Mouse (Mus musculus): ENCODE measurements around the gene Prpsap2. TPM values are rescaled to one million over a fixed set of nuclear protein-coding genes. Genes with fewer than 3 reads are reported as not detected.

Prpsap2 gene
- polyA plus RNA-seq, 1 experiment from 2014 or later, result 28.0 TPM

GRCm38 (mm10) chr11:61728037-61728436 lies 33.9 kb downstream of the Prpsap2 start:
- Histone ChIP-seq H3K27ac (ENCODE audit: low read depth, low read length) (no peak overlapping the region), H3K36me3 (ENCODE audit: control insufficient read depth, insufficient read depth, low read length) (peaks cover 35% of the 10 kb centered on the region), H3K4me3 (ENCODE audit: low read length) (no peak overlapping the region), H3K9me3 (ENCODE audit: control insufficient read depth, low read length) (no peaks in the 10 kb centered on the region), H3K9ac (ENCODE audit: low read depth, low read length) (no peak overlapping the region), H3K4me1 (ENCODE audit: control insufficient read depth, insufficient read depth, low read length) (no peaks in the 10 kb centered on the region), H3K27me3 (ENCODE audit: control insufficient read depth, insufficient read depth, low read length) (no peaks in the 10 kb centered on the region), H3K4me2 (replicated peaks; ENCODE audit: low read depth, low read length) (no peak overlapping the region)
- 66% methylated on average over 2 of the region's 2 CpGs for WGBS
- no peak for ATAC-seq (ENCODE audit: low FRiP score, low TSS enrichment)

- no peak overlapping the region for H3K27ac ChIP-seq (ENCODE audit: low read depth, low read length)
- 37% methylated on average over 5 of the region's 5 CpGs for WGBS
- no peak overlapping the region for H3K4me2 ChIP-seq (replicated peaks; ENCODE audit: low read depth, low read length)
Measured at GRCm38 (mm10) chr11:61722077-61722476, 39.8 kb downstream of the Prpsap2 start.

DNA sequence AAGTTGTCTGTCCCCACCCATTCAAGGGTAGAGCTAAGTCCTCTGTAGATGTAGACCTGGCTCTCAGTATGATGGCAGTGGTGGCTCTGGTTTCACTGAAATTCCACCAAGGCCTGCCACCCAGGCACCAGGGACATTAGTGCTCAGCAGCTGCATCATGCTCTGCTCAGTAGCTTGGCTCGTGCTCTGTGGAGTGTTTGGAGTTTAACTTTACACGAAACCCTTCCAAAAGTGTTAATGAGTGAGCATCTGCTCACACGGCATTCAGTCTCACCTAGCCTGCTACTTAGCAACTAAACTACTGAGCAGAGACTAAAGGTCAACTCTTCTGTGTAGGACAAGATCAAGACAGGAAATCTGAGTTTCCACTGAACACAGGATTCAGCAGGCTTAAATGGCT lies 41.3 kb downstream of the Prpsap2 start, which contains the start of gene Slc5a10:
Gene Slc5a10 (minus strand): TSS at position 191 of the 400 bp plus-strand sequence.
- no peaks in the 10 kb centered on the region for H3K4me1 ChIP-seq (ENCODE audit: control insufficient read depth, insufficient read depth, low read length)
- no peak within 1 kb of the TSS for H3K9ac ChIP-seq (ENCODE audit: low read depth, low read length)
- H3K4me2 ChIP-seq (replicated peaks; ENCODE audit: low read depth, low read length), result no peak within 1 kb of the TSS
- WGBS, result 66% methylated on average over 3 of the region's 3 CpGs
- H3K27ac ChIP-seq (ENCODE audit: low read depth, low read length), result no peak within 1 kb of the TSS
- no peaks in the 10 kb centered on the region for H3K9me3 ChIP-seq (ENCODE audit: control insufficient read depth, low read length)
- no peaks in the 10 kb centered on the region for H3K27me3 ChIP-seq (ENCODE audit: control insufficient read depth, insufficient read depth, low read length)
- ATAC-seq (ENCODE audit: low FRiP score, low TSS enrichment), result no peak
- H3K36me3 ChIP-seq (ENCODE audit: control insufficient read depth, insufficient read depth, low read length), result no peaks in the 10 kb centered on the region
- H3K4me3 ChIP-seq (ENCODE audit: low read length), result no peak within 1 kb of the TSS

More at GRCm38 (mm10) chr11:61722077-61722476, 39.8 kb downstream of the Prpsap2 start:
- no peak for ATAC-seq (ENCODE audit: low FRiP score, low TSS enrichment)
- Histone ChIP-seq H3K27me3 (ENCODE audit: control insufficient read depth, insufficient read depth, low read length) (no peaks in the 10 kb centered on the region), H3K36me3 (ENCODE audit: control insufficient read depth, insufficient read depth, low read length) (no peaks in the 10 kb centered on the region), H3K9me3 (ENCODE audit: control insufficient read depth, low read length) (no peaks in the 10 kb centered on the region), H3K9ac (ENCODE audit: low read depth, low read length) (no peak overlapping the region), H3K4me3 (ENCODE audit: low read length) (no peak overlapping the region), H3K4me1 (ENCODE audit: control insufficient read depth, insufficient read depth, low read length) (no peaks in the 10 kb centered on the region)

DNA sequence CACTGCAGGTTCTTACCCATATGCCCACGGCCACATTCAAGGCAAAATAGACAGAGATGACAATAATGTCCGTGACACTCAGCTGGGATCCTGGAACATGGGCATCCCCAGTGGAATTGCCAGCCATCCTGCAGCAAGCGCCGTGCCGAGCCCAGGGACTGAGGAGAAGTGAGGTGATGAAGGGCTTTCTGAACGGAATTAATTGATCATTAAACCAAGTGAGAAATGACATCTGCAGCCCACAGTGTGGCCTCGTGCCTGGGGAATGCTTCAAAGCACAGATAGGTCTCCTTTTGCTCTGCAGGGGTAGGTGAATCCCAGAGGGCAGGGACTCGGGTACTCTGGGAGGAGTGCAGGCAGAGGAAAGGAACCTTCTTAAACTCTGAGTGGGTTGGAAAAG lies 42.1 kb downstream of the Prpsap2 start:
- Histone ChIP-seq H3K4me1 (ENCODE audit: control insufficient read depth, insufficient read depth, low read length) (no peaks in the 10 kb centered on the region), H3K4me3 (ENCODE audit: low read length) (no peak overlapping the region), H3K36me3 (ENCODE audit: control insufficient read depth, insufficient read depth, low read length) (no peaks in the 10 kb centered on the region), H3K27ac (ENCODE audit: low read depth, low read length) (no peak overlapping the region), H3K9ac (ENCODE audit: low read depth, low read length) (no peak overlapping the region), H3K27me3 (ENCODE audit: control insufficient read depth, insufficient read depth, low read length) (no peaks in the 10 kb centered on the region), H3K4me2 (replicated peaks; ENCODE audit: low read depth, low read length) (no peak overlapping the region), H3K9me3 (ENCODE audit: control insufficient read depth, low read length) (no peaks in the 10 kb centered on the region)
- no peak for ATAC-seq (ENCODE audit: low FRiP score, low TSS enrichment)
- 66% methylated on average over 8 of the region's 8 CpGs for WGBS

- no peak overlapping the region for H3K27ac ChIP-seq (ENCODE audit: low read depth, low read length)
- WGBS, result 18% methylated on average over 3 of the region's 3 CpGs
- no peak for ATAC-seq (ENCODE audit: low FRiP score, low TSS enrichment)
- H3K4me2 ChIP-seq (replicated peaks; ENCODE audit: low read depth, low read length), result no peak overlapping the region
- H3K9ac ChIP-seq (ENCODE audit: low read depth, low read length), result no peak overlapping the region
- no peaks in the 10 kb centered on the region for H3K27me3 ChIP-seq (ENCODE audit: control insufficient read depth, insufficient read depth, low read length)
- no peaks in the 10 kb centered on the region for H3K4me1 ChIP-seq (ENCODE audit: control insufficient read depth, insufficient read depth, low read length)
- H3K36me3 ChIP-seq (ENCODE audit: control insufficient read depth, insufficient read depth, low read length), result no peaks in the 10 kb centered on the region
- no peaks in the 10 kb centered on the region for H3K9me3 ChIP-seq (ENCODE audit: control insufficient read depth, low read length)
- H3K4me3 ChIP-seq (ENCODE audit: low read length), result no peak overlapping the region
Measured at GRCm38 (mm10) chr11:61719387-61719786, 42.5 kb downstream of the Prpsap2 start.

GRCm38 (mm10) chr11:61717990-61718389 lies 43.9 kb downstream of the Prpsap2 start:
- Histone ChIP-seq H3K27me3 (ENCODE audit: control insufficient read depth, insufficient read depth, low read length) (no peaks in the 10 kb centered on the region), H3K4me2 (replicated peaks; ENCODE audit: low read depth, low read length) (no peak overlapping the region), H3K4me1 (ENCODE audit: control insufficient read depth, insufficient read depth, low read length) (no peaks in the 10 kb centered on the region), H3K36me3 (ENCODE audit: control insufficient read depth, insufficient read depth, low read length) (no peaks in the 10 kb centered on the region), H3K4me3 (ENCODE audit: low read length) (no peak overlapping the region), H3K9me3 (ENCODE audit: control insufficient read depth, low read length) (no peaks in the 10 kb centered on the region), H3K27ac (ENCODE audit: low read depth, low read length) (no peak overlapping the region), H3K9ac (ENCODE audit: low read depth, low read length) (no peak overlapping the region)
- ATAC-seq (ENCODE audit: low FRiP score, low TSS enrichment), result no peak
- WGBS, result 72% methylated on average over 5 of the region's 5 CpGs

DNA sequence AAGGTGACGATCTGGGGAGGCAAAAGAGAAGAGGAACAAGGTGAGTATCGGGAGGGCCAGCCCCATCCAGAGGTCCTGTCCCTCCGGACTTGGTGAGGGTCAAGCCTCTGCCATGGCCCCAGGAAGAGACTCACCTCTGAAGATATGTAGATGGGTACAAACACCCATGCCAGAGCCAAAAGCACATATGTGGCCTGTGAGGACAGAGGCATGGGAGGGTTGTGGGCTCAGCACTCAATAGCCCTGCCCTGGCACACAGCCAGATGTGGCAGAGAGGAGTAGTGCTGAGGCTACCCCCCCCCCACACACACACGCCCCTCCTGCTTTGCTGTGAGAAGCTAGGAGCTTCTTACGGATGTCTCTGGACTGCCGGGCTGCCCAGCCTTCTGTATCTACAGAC lies 46.8 kb downstream of the Prpsap2 start:
- H3K4me2 ChIP-seq (replicated peaks; ENCODE audit: low read depth, low read length), result no peak overlapping the region
- no peak overlapping the region for H3K27ac ChIP-seq (ENCODE audit: low read depth, low read length)
- H3K4me1 ChIP-seq (ENCODE audit: control insufficient read depth, insufficient read depth, low read length), result no peaks in the 10 kb centered on the region
- ATAC-seq (ENCODE audit: low FRiP score, low TSS enrichment), result peak; percentile 45; the same call in 1 of the 2 replicates
- H3K4me3 ChIP-seq (ENCODE audit: low read length), result no peak overlapping the region
- no peak overlapping the region for H3K9ac ChIP-seq (ENCODE audit: low read depth, low read length)
- H3K9me3 ChIP-seq (ENCODE audit: control insufficient read depth, low read length), result no peaks in the 10 kb centered on the region
- H3K36me3 ChIP-seq (ENCODE audit: control insufficient read depth, insufficient read depth, low read length), result no peaks in the 10 kb centered on the region
- no peaks in the 10 kb centered on the region for H3K27me3 ChIP-seq (ENCODE audit: control insufficient read depth, insufficient read depth, low read length)
- WGBS, result 64% methylated on average over 6 of the region's 6 CpGs

GRCm38 (mm10) chr11:61714346-61715117 lies 47.4 kb downstream of the Prpsap2 start:
- Histone ChIP-seq H3K27ac (ENCODE audit: low read depth, low read length) (no peak overlapping the region), H3K4me2 (replicated peaks; ENCODE audit: low read depth, low read length) (no peak overlapping the region), H3K4me3 (ENCODE audit: low read length) (no peak overlapping the region), H3K27me3 (ENCODE audit: control insufficient read depth, insufficient read depth, low read length) (no peaks in the 10 kb centered on the region), H3K36me3 (ENCODE audit: control insufficient read depth, insufficient read depth, low read length) (no peaks in the 10 kb centered on the region), H3K9ac (ENCODE audit: low read depth, low read length) (no peak overlapping the region), H3K9me3 (ENCODE audit: control insufficient read depth, low read length) (no peaks in the 10 kb centered on the region), H3K4me1 (ENCODE audit: control insufficient read depth, insufficient read depth, low read length) (no peaks in the 10 kb centered on the region)
- peak; percentile 82 for ATAC-seq (ENCODE audit: low FRiP score, low TSS enrichment)
- 49% methylated on average over 11 of the region's 11 CpGs for WGBS

DNA sequence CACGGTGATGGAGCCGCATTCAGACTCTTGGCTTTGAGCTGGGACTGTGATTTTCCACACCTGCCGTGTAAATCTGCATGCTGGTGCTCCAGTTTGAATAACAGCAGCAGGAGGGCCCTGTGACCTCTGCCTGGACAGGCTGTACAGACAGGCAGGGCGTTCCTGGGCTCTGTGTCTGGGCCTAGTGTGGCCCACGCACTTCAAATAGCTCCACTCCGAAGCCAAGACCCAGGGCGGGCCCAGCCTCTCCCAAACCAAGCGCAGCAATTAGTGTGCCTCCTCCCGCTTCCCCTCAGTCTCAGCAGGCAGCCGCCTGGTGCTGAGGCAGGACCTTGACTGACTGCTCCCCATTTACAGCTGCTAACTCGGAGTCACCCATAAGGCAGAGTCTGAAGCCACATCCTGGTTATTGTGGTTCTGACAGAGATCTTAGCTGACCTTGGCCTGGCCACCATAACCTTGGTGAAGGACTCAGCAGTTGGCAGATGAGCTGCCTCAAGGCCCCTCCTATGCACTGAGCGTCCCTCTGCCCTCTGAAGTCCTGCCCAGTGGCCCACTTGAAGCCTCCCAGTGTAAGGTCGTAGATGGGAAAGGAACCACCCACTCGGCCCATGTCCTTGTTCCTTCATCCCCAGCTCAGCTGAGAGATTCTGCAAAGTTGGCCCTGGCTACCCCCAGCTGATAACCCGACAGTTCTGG lies 48.6 kb downstream of the Prpsap2 start:
- ATAC-seq (ENCODE audit: low FRiP score, low TSS enrichment), result no peak
- H3K27ac ChIP-seq (ENCODE audit: low read depth, low read length), result no peak overlapping the region
- H3K36me3 ChIP-seq (ENCODE audit: control insufficient read depth, insufficient read depth, low read length), result no peaks in the 10 kb centered on the region
- H3K9me3 ChIP-seq (ENCODE audit: control insufficient read depth, low read length), result no peaks in the 10 kb centered on the region
- no peaks in the 10 kb centered on the region for H3K4me1 ChIP-seq (ENCODE audit: control insufficient read depth, insufficient read depth, low read length)
- H3K4me3 ChIP-seq (ENCODE audit: low read length), result no peak overlapping the region
- 0 out of 2 replicates have a peak overlapping the region, but pooled peaks have one; percentile 1 for H3K9ac ChIP-seq (ENCODE audit: low read depth, low read length)
- WGBS, result 46% methylated on average over 15 of the region's 15 CpGs
- H3K4me2 ChIP-seq (replicated peaks; ENCODE audit: low read depth, low read length), result no peak overlapping the region
- H3K27me3 ChIP-seq (ENCODE audit: control insufficient read depth, insufficient read depth, low read length), result no peaks in the 10 kb centered on the region

All from kidney, embryonic 14.5 days (tissue).